Mouse (Mus musculus) CH12.LX (cell line): ENCODE measurements around the gene Gga1. TPM values are rescaled to one million over a fixed set of nuclear protein-coding genes. Genes with fewer than 3 reads are reported as not detected.

Source experiments
- DNase-seq: peaks from one replicate; pipeline ENCODE4 v3.0.0-alpha.2; 2013; ENCODE audit errors: extremely low read depth
- H3K27ac ChIP-seq: 2 replicates; pipeline ENCODE4 v1.5.1; 2012; ENCODE audit warnings: low read depth, mild to moderate bottlenecking, control low read depth, moderate library complexity; ENCODE audit not compliant: insufficient read depth
- H3K27me3 ChIP-seq: replicated peaks from 2 replicates; pipeline ENCODE3; 2012; ENCODE audit warnings: inconsistent platforms
- H3K36me3 ChIP-seq, 2 experiments: replicated peaks in 1 of 2; 2 replicates each; pipeline versions ENCODE3 to v1.6.1; 2012; ENCODE audit warnings: inconsistent platforms in 1 of 2, low read length in 1 of 2, mild to moderate bottlenecking in 1 of 2, mixed read lengths in 1 of 2, moderate library complexity in 1 of 2; ENCODE audit not compliant: control insufficient read depth in 1 of 2, insufficient read depth in 1 of 2
- H3K4me1 ChIP-seq, 2 experiments: 2 replicates each; pipeline ENCODE4 v1.6.1; 2012; ENCODE audit warnings: inconsistent platforms in 1 of 2, moderate library complexity in 1 of 2; ENCODE audit not compliant: insufficient read depth in 2 of 2, control insufficient read depth in 1 of 2
- H3K4me2 ChIP-seq: 2 replicates; pipeline ENCODE4 v1.6.1; 2012; ENCODE audit warnings: low read depth, mild to moderate bottlenecking, control low read depth; ENCODE audit not compliant: poor library complexity, insufficient read depth, severe bottlenecking
- H3K4me3 ChIP-seq, 3 experiments: fragments of 150-350 bp in 1 of 3; sonication (generic) in 1 of 3; replicated peaks in 1 of 3; 2 replicates each; pipeline versions ENCODE3 to v1.5.1; 2011 to 2012; ENCODE audit warnings: low read depth in 2 of 3, low read length in 2 of 3, mild to moderate bottlenecking in 2 of 3, moderate library complexity in 2 of 3, control low read depth in 1 of 3, improper control_type of control experiment in 1 of 3, inconsistent platforms in 1 of 3, mixed read lengths in 1 of 3; ENCODE audit not compliant: poor library complexity in 1 of 3
- H3K79me2 ChIP-seq: replicated peaks from 2 replicates; pipeline ENCODE4 v1.6.1; 2012; ENCODE audit warnings: mild to moderate bottlenecking, moderate library complexity; ENCODE audit not compliant: control insufficient read depth, poor library complexity, insufficient read depth, severe bottlenecking; ENCODE audit errors: extremely low read depth
- H3K9ac ChIP-seq: 2 replicates; pipeline ENCODE4 v1.6.1; 2012; ENCODE audit warnings: low read depth, mild to moderate bottlenecking, control low read depth, moderate library complexity; ENCODE audit not compliant: insufficient read depth
- H3K9me3 ChIP-seq: replicated peaks from 2 replicates; pipeline ENCODE3; 2012; ENCODE audit warnings: low read length, inconsistent platforms, mixed read lengths
- CTCF ChIP-seq, 2 experiments: IDR thresholded peaks in 1 of 2; conservative IDR thresholded peaks in 1 of 2; 2 replicates each; pipeline ENCODE4 v1.5.1; 2011 to 2012; ENCODE audit warnings: low read depth in 2 of 2, low read length in 2 of 2, improper control_type of control experiment in 1 of 2, inconsistent platforms in 1 of 2, mild to moderate bottlenecking in 1 of 2, moderate library complexity in 1 of 2
- E2F4 ChIP-seq: IDR thresholded peaks from 2 replicates; pipeline ENCODE4 v1.6.1; 2011; ENCODE audit warnings: low read depth, low read length, improper control_type of control experiment; ENCODE audit not compliant: insufficient replicate concordance
- EP300 ChIP-seq: IDR thresholded peaks from 2 replicates; pipeline ENCODE4 v1.6.1; 2011; ENCODE audit warnings: low read length, improper control_type of control experiment
- ETS1 ChIP-seq: conservative IDR thresholded peaks from 2 replicates; pipeline ENCODE4 v1.6.1; 2012; ENCODE audit warnings: low read depth, mild to moderate bottlenecking, inconsistent platforms, low read length, improper control_type of control experiment, moderate library complexity
- JUND ChIP-seq: conservative IDR thresholded peaks from 2 replicates; pipeline ENCODE4 v1.6.1; 2011; ENCODE audit warnings: low read depth, low read length, improper control_type of control experiment
- MAFK ChIP-seq: IDR thresholded peaks from 2 replicates; pipeline ENCODE4 v1.6.1; 2011; ENCODE audit warnings: low read length, improper control_type of control experiment; ENCODE audit not compliant: insufficient replicate concordance
- MAX ChIP-seq: IDR thresholded peaks from 2 replicates; pipeline ENCODE4 v1.6.1; 2011; ENCODE audit warnings: low read length, improper control_type of control experiment
- MAZ ChIP-seq: IDR thresholded peaks from 2 replicates; pipeline ENCODE4 v1.6.1; 2012; ENCODE audit warnings: low read depth, mild to moderate bottlenecking, inconsistent platforms, low read length, improper control_type of control experiment, moderate library complexity
- MXI1 ChIP-seq: IDR thresholded peaks from 2 replicates; pipeline ENCODE4 v1.6.1; 2011; ENCODE audit warnings: mild to moderate bottlenecking, low read depth, low read length, improper control_type of control experiment
- NELFE ChIP-seq: IDR thresholded peaks from 2 replicates; pipeline ENCODE4 v1.6.1; 2011; ENCODE audit warnings: low read depth, low read length, improper control_type of control experiment
- NRF1 ChIP-seq: IDR thresholded peaks from 2 replicates; pipeline ENCODE4 v1.6.1; 2014; ENCODE audit warnings: low read depth, mild to moderate bottlenecking, inconsistent platforms, low read length, improper control_type of control experiment, moderate library complexity
- SIN3A ChIP-seq: IDR thresholded peaks from 2 replicates; pipeline ENCODE4 v1.6.1; 2012; ENCODE audit warnings: low read length, improper control_type of control experiment, inconsistent platforms
- SMC3 ChIP-seq: IDR thresholded peaks from 2 replicates; pipeline ENCODE4 v1.6.1; 2011; ENCODE audit warnings: low read depth, low read length, improper control_type of control experiment
- TBP ChIP-seq: conservative IDR thresholded peaks from 2 replicates; pipeline ENCODE4 v1.6.1; 2011; ENCODE audit warnings: low read depth, low read length, improper control_type of control experiment
- TCF12 ChIP-seq: IDR thresholded peaks from 2 replicates; pipeline ENCODE4 v1.6.1; 2014; ENCODE audit warnings: low read depth, mild to moderate bottlenecking, inconsistent platforms, low read length, improper control_type of control experiment
- UBTF ChIP-seq: IDR thresholded peaks from 2 replicates; pipeline ENCODE4 v1.6.1; 2012; ENCODE audit warnings: low read depth, mild to moderate bottlenecking, inconsistent platforms, low read length, improper control_type of control experiment, moderate library complexity
- USF1 ChIP-seq: IDR thresholded peaks from 2 replicates; pipeline ENCODE4 v1.6.1; 2014; ENCODE audit warnings: low read depth, mild to moderate bottlenecking, inconsistent platforms, low read length, improper control_type of control experiment
- USF2 ChIP-seq: conservative IDR thresholded peaks from 2 replicates; pipeline ENCODE4 v1.6.1; 2011; ENCODE audit warnings: low read depth, low read length, improper control_type of control experiment
- ZMIZ1 ChIP-seq: IDR thresholded peaks from 2 replicates; pipeline ENCODE4 v1.6.1; 2012; ENCODE audit warnings: low read depth, mild to moderate bottlenecking, inconsistent platforms, low read length, improper control_type of control experiment
- dilution Hi-C: fragments of 300-500 bp; cut with MboI; formaldehyde crosslinking; loops from 2 replicates; pipeline ENCODE4 v1.14.3; 2020; ENCODE audit warnings: low sequenced_read_pairs; ENCODE audit not compliant: extremely low pct_unique_long_range_greater_than_20kb, extremely low pct_ligation_motif_present
- in situ Hi-C: fragments of 300-500 bp; cut with MboI; formaldehyde crosslinking; loops from 3 replicates; pipeline ENCODE4 v1.14.3; 2019; ENCODE audit warnings: low sequenced_read_pairs, low pct_ligation_motif_present, low pct_unique_long_range_greater_than_20kb, mixed read lengths
- polyA plus RNA-seq: library from polyadenylated mRNA; unstranded; fragments of >175 nt; gene quantifications from 2 replicates; pipeline ENCODE4 v1.2.1, GENCODE M21; 2012; ENCODE audit warnings: low read depth; ENCODE audit not compliant: insufficient read length
- total RNA-seq, 2 experiments: library from RNA; depleted of rRNA; stranded (reverse); fragments of 300-350 nt in 1 of 2; fragments of >200 nt in 1 of 2; gene quantifications; 2 replicates each; pipeline ENCODE4 v1.2.3; 2012 to 2014

Gga1 gene
- total and polyA plus RNA-seq, 3 experiments = 5.7 to 24.5 (median 13.7) TPM

GRCm38 (mm10) chr15:78873803-78874435 is 3.1 kb upstream of the Gga1 start:
- dilution Hi-C loops = no loop called here
- Histone ChIP-seq H3K27me3 (peaks cover 29% of the 10 kb centered on the region), H3K9me3 (no peaks in the 10 kb centered on the region), H3K4me1 (peaks cover 0 to 16% of the 10 kb centered on the region in 2 experiments; a peak in 2 of 4 replicates), H3K9ac (no peak overlapping the region), H3K27ac (no peak overlapping the region), H3K79me2 (0 out of 2 replicates have a peak, but pooled peaks cover 4% of the 10 kb centered on the region), H3K4me3 (no peak overlapping the region), H3K4me2 (no peak overlapping the region), H3K36me3 (no peaks in the 10 kb centered on the region)
- no peak for DNase-seq
- in situ Hi-C loops = no loop called here
- TF ChIP-seq SMC3 = no peak
- no peak for TF ChIP-seq ETS1
- TF ChIP-seq ZMIZ1 = no peak
- TF ChIP-seq MAX = no peak
- no peak for TF ChIP-seq MAZ
- no peak for TF ChIP-seq NELFE

GRCm38 (mm10) chr15:78874989-78875388 is 2.0 kb upstream of the Gga1 start:
- Histone ChIP-seq H3K4me3 (no peak overlapping the region), H3K9ac (no peak overlapping the region), H3K4me1 (peaks cover 0 to 26% of the 10 kb centered on the region in 2 experiments; a peak in 2 of 4 replicates), H3K79me2 (0 out of 2 replicates have a peak, but pooled peaks cover 4% of the 10 kb centered on the region), H3K27me3 (peaks cover 29% of the 10 kb centered on the region), H3K9me3 (no peaks in the 10 kb centered on the region), H3K36me3 (peaks cover 2 to 10% of the 10 kb centered on the region in 2 experiments), H3K4me2 (no peak overlapping the region), H3K27ac (no peak overlapping the region)
- DNase-seq = no peak
- in situ Hi-C loops (no loop called here), dilution Hi-C loops (no loop called here)
- TF ChIP-seq UBTF (no peak), USF2 (no peak), TCF12 (no peak)

- dilution Hi-C loops = no loop called here
- DNase-seq = no peak
- H3K9me3 ChIP-seq = no peaks in the 10 kb centered on the region
- H3K27ac ChIP-seq = no peak overlapping the region
- peaks cover 0 to 28% of the 10 kb centered on the region in 2 experiments; a peak in 2 of 4 replicates for H3K4me1 ChIP-seq
- peaks cover 29% of the 10 kb centered on the region for H3K27me3 ChIP-seq
- in situ Hi-C loops = no loop called here
- TF ChIP-seq USF2 = no peak
- no peak for TF ChIP-seq ZMIZ1
- TF ChIP-seq MAFK = no peak
- no peak for TF ChIP-seq NRF1
- TF ChIP-seq JUND = no peak
- no peak for TF ChIP-seq TBP
- no peak for TF ChIP-seq E2F4
- no peak for TF ChIP-seq USF1
- TF ChIP-seq CTCF (conservative IDR thresholded peaks at IDR 0.05 in 1 of 2, IDR thresholded peaks at IDR 0.05 in 1 of 2; ENCODE audit: low read depth in 2 of 2, low read length in 2 of 2) = no peak
- no peak for TF ChIP-seq MXI1
- TF ChIP-seq SIN3A = no peak
- no peak for TF ChIP-seq SMC3
- no peak for TF ChIP-seq EP300
- 0 out of 2 replicates have a peak, but pooled peaks cover 4% of the 10 kb centered on the region for H3K79me2 ChIP-seq
- H3K4me2 ChIP-seq = no peak overlapping the region
- H3K4me3 ChIP-seq = no peak overlapping the region
- H3K36me3 ChIP-seq = peaks cover 5 to 15% of the 10 kb centered on the region in 2 experiments
- H3K9ac ChIP-seq = no peak overlapping the region
These were observed 1.5 kb upstream of the Gga1 start for GRCm38 (mm10) chr15:78875537-78875936.
